Mouse (Mus musculus): Measurements from ENCODE around the gene Cd248. TPM values are rescaled to one million over a fixed set of nuclear protein-coding genes. Genes with fewer than 3 reads are reported as not detected.

Gene Cd248
- total RNA-seq, 1 experiment from 2014 or later: 0.74 TPM

DNA sequence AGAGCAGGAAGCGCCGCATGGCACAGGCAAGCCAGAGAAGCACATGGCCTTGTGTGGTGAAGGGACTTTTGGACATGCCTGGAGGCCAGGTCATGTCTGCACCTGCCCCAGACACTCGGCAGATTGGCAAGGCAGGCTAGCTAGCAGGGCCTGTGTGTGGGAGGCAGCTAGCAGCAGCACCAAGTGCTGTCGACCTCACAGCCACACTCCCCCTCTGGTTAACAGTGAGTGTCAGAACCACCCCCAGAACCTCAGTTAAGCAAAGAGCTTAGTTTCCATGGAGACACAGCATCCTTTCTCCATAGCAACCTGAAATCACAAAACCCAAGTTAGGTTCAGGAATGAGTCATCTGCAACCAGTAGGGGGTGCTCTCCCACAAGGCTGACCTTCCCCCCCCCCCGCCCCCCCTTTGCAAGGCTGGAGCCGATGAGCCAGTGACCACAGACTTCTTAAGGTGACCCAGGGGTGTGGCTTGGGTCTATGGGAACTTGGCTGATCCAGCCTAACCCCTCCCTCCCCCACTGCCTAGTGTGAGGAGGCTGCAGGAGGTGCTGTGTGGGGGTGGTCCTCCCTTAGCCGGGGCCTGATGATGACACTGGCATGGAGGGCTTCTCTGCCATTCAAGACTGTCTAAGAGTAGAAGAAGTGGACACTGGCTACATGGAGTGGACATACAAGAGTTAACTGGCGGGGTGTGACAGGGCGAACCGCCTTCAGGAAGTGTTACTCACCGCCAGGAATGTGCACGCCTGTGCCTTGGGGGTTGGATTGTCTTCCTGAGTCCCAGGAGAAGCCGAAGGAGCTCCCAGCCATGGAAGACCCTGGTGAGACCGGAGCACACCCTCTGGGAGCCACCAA is 17.6 kb upstream of the Cd248 start, which contains the start of gene Rin1:
Gene Rin1, plus strand, starts transcription at position 435 of the 859 bp plus-strand sequence.
- no peak for ATAC-seq (replicated peaks in 1 of 2; ENCODE audit: insufficient read depth in 1 of 2, low FRiP score in 2 of 2, low TSS enrichment in 1 of 2, low read depth in 1 of 2, poor library complexity in 2 of 2, severe bottlenecking in 2 of 2)

DNA sequence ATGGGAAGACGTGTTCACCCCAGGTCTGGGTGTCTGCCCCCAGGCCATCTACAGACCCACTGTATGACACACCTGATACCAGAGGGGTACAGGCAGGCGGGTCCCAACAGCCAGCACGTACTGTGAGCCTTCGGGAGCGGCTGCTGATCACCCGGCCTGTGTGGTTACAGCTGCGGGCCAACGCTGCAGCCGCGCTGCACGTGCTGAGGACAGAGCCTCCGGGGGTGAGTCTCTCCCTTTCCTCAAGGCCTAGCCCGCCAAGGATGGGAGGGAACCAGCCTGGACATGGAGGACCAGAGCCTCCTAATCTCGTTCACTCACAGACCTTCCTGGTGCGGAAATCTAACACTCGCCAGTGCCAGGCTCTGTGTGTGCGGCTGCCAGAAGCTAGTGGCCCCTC is 16.8 kb upstream of the Cd248 start:
- peak in 1 of 2 experiments; percentile 42; a peak in 2 of 4 replicates for ATAC-seq (replicated peaks in 1 of 2; ENCODE audit: insufficient read depth in 1 of 2, low FRiP score in 2 of 2, low TSS enrichment in 1 of 2, low read depth in 1 of 2, poor library complexity in 2 of 2, severe bottlenecking in 2 of 2)

DNA sequence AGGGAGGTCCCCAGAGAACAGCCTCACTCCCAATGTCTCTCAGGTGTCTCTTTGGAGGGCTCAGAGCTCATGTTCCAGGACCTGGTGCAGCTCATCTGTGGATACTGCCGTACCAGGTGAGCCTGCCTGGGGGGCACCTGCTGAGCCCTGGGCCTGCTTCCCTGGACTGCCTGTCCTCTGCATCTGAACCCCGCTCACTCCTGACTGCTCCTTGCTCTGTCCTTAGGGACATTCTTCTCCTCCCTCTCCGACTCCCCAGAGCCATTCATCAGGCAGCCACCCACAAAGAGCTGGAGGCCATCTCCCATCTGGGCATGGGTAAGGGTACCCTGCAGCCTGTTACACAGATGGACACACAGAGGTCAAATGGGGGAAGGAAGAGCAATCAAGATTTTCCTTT is 16.4 kb upstream of the Cd248 start:
- no peak for ATAC-seq (replicated peaks in 1 of 2; ENCODE audit: insufficient read depth in 1 of 2, low FRiP score in 2 of 2, low TSS enrichment in 1 of 2, low read depth in 1 of 2, poor library complexity in 2 of 2, severe bottlenecking in 2 of 2)

DNA sequence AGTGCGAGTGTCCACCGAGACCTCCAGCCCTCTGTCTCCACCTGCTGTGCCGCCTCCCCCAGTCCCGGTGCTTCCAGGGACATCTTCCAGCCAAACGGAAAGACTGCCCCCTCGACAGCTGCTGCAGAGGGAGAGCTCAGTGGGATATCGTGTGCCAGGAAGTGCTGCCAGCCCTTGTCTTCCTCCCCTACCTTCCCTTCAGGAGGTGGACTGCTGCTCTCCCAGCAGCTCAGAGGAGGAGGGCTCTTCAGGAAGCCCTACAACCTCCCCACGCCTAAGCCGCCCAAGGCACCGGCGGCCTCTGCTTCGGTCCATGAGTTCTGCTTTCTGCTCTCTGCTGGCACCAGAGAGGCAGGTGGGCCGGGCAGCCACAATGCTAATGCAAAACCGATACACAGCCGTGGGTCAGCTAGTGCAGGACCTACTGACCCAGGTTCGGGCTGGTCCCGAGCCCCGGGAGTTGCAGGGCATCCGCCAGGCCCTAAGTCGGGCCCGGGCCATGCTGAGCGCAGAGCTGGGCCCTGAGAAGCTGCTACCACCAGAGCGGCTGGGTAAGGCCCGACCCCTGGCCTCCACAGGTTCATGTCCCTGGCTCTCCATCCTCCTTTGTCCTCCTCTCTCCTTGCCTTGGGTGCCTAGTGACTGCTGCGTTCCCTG is 15.6 kb upstream of the Cd248 start:
- ATAC-seq (replicated peaks in 1 of 2; ENCODE audit: insufficient read depth in 1 of 2, low FRiP score in 2 of 2, low TSS enrichment in 1 of 2, low read depth in 1 of 2, poor library complexity in 2 of 2, severe bottlenecking in 2 of 2): 0 out of 4 replicates have a peak, but pooled peaks of 1 of the 2 experiments have one; percentile 22

DNA sequence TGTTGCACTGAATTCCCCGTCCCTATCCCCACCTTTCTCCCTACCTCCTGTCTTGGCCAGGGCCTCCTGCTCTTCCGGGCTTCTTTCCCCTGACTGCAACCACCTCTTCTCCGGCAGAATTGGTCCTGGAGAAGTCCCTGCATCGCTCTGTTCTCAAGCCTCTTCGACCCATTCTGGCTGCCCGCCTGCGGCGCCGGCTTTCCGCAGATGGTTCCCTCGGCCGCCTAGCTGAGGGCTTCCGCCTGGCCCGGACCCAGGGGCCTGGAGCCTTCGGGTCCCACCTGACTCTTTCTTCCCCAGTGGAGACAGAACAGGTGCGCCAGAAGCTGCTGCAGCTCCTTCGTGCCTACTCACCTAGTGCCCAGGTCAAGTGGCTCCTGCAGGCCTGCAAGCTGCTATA is 15.0 kb upstream of the Cd248 start:
- no peak for ATAC-seq (replicated peaks in 1 of 2; ENCODE audit: insufficient read depth in 1 of 2, low FRiP score in 2 of 2, low TSS enrichment in 1 of 2, low read depth in 1 of 2, poor library complexity in 2 of 2, severe bottlenecking in 2 of 2)

GRCm38 (mm10) chr19:5053909-5054308 is 14.0 kb upstream of the Cd248 start:
- ATAC-seq (replicated peaks in 1 of 2; ENCODE audit: insufficient read depth in 1 of 2, low FRiP score in 2 of 2, low TSS enrichment in 1 of 2, low read depth in 1 of 2, poor library complexity in 2 of 2, severe bottlenecking in 2 of 2): no peak; a peak in 1 of 4 replicates

DNA sequence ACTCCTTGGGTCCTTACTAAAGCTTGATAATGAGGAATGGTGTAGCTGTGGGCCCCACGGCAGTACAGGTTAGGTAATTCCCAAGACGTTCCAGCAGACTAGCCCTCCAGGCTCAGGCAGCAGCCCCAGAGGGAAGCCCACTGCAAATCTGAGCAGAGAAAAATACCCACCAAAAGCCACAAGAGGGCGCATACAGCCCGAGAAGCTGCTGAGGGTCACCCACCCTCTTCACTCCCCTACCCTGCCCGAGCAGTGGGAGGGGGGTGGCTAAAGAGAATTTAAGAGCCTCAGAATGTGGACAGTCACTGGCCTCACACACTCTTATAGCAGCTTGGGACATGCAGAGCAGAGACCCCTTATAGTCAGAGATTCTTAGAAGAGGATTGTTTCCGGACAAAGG is 11.6 kb upstream of the Cd248 start:
- peak; percentile 40 to 51; a peak in 2 of 4 replicates for ATAC-seq (replicated peaks in 1 of 2; ENCODE audit: insufficient read depth in 1 of 2, low FRiP score in 2 of 2, low TSS enrichment in 1 of 2, low read depth in 1 of 2, poor library complexity in 2 of 2, severe bottlenecking in 2 of 2)

DNA sequence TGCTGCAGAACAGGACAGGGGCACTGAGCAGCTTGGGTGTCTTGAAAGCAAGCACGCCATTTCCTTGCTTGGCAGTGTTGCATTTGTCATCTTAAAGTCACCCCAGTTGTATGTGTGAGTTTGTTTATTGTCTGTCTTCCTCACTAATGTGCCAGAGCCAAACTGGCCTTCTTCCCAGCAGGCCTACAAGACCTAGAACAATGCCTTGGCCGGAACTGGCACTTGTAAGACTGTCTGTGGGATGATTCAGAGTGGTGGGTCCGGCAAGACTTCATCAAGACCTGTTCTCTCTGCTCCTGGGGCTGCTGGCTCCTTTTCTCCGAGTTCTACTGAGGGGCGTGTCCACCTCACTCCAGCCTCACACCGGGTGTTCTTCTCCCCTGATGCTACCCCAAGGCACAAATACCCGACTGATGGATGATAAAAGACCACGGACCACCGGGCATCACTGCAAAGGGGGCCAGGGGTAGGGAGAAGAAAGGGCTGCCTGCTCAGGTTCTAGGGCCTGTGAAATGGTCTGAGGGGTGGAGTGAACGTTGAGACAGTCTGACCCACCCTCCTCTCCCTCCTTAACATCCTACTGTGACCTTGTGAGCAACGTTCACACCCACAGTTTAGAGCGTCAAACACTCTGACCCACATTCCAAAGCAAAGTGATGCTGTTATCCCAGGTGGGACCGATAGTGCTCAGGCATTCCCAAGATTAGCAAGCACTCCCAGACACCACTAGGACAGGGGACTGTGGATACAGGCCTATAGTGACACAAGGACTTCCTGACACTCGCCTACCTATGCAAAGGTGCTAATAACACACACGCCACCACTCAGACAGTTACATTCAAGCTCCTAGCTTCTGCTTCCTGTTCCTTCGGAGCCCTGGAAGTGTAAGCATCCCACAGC is 9.8 kb upstream of the Cd248 start:
- ATAC-seq (replicated peaks in 1 of 2; ENCODE audit: insufficient read depth in 1 of 2, low FRiP score in 2 of 2, low TSS enrichment in 1 of 2, low read depth in 1 of 2, poor library complexity in 2 of 2, severe bottlenecking in 2 of 2): no peak

DNA sequence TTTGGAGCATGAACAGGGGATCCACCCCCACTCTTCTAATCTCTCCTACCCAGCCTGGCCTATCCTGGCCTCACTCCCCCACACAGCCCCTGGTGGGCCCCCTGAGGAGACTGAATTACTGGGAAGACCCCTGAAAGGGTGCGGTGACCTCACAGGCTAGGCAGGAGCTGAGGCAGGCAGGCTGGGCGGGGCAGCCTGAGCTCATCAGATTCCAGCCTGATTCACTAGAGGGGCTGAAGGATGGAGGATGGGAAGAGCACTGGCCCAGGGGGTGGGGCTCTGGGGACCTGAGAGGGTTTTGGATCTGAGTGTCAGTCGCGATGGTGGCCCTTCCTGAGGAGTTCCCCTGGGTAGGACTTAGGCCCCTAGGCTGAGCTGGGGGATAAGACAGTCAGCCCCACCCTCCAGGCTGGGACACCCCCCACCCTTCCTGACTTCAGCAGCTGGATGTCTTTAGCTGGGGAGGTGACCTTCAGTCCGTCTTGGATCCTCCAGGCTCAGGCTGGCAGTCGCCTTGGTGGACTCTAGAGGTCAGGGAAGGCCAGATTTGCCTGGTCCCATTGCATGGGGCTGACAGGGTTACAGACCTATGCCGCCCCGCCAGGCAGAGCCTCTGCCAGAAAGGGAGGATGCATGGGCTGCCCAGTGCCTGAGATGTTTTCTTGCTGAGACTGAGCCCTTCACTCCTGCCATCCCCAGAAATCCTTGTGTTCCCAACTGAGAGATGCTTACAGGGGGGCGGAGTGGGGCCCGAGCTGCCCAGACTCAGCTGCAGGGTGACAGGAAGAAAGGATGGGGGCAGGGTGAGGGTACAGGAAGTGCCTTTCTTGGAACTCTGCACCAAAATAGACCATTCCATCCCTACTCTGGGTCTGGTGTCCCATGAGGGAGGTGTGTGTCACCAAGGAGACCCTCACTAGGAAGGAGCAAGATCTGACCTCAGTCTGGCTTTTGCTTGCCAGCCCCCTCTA is 8.8 kb upstream of the Cd248 start:
- ATAC-seq (replicated peaks in 1 of 2; ENCODE audit: insufficient read depth in 1 of 2, low FRiP score in 2 of 2, low TSS enrichment in 1 of 2, low read depth in 1 of 2, poor library complexity in 2 of 2, severe bottlenecking in 2 of 2): no peak

DNA sequence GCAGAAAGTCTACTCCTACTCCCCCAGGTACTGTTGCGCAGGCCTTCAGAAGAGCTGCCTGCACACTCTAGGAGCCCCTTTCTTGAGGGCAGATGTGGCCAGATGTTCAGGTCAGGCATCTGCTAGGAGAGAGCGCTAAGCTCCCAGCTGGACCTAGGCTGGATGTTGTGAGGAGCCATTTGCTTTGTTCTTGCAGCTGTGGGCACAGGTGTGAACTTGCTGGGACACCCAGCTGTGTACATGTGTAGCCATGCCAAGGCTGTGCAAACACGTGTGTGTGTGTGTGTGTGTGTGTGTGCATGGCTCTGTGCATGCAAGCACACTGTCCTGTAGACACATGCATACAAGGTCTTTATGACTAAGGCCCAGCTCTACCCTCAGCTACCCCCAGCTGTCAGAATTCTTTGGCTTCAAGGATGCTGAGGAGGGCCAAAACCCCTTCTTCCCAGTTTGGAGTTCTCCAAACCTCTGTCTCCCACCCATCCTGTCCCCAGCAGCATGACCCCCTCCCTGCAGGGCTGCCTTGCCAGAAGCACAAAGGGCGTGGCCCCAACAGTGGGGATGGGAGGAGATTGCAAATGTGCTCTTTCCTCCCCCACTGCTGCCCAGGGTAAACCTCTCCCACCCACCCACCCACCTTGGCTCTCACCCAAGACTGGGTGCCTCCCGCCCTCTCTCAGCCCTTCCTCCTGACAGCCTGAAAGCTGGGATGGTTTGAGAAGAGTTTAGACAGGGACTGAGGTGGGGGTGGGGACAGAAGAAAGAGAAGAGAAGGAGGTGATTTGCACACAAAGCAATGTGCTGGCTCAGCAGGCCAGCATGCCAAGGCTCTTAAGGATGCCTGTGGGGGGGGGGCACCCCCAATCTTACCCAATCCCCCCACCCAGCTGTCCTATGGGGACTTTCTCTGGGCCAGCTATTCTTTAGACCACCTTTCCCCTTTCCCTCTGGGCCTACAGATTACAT is 7.2 kb upstream of the Cd248 start:
- ATAC-seq (replicated peaks in 1 of 2; ENCODE audit: insufficient read depth in 1 of 2, low FRiP score in 2 of 2, low TSS enrichment in 1 of 2, low read depth in 1 of 2, poor library complexity in 2 of 2, severe bottlenecking in 2 of 2): no peak

- no peak for ATAC-seq (replicated peaks in 1 of 2; ENCODE audit: insufficient read depth in 1 of 2, low FRiP score in 2 of 2, low TSS enrichment in 1 of 2, low read depth in 1 of 2, poor library complexity in 2 of 2, severe bottlenecking in 2 of 2)
Measured at GRCm38 (mm10) chr19:5062041-5062440, 5.8 kb upstream of the Cd248 start.

DNA sequence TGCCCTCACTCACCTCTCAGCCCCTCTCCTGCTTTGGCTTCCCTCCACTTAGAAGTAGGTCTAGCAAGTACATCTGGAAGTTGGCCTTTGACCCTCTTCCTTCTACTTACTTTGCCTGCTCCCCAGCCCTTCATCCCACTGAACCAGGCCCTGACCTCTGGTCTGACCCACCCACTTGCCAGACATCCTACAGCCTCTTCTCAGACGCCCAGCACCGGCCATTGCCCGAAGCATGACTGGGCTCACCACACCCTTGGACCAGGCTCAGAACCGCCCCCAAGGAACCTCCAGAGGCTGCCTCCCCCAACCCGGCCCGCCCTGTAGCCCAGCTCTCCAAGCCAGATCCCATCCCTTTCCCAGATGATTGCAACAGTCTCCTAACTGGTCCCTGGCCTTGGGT is 5.4 kb upstream of the Cd248 start:
- ATAC-seq (replicated peaks in 1 of 2; ENCODE audit: insufficient read depth in 1 of 2, low FRiP score in 2 of 2, low TSS enrichment in 1 of 2, low read depth in 1 of 2, poor library complexity in 2 of 2, severe bottlenecking in 2 of 2): no peak

DNA sequence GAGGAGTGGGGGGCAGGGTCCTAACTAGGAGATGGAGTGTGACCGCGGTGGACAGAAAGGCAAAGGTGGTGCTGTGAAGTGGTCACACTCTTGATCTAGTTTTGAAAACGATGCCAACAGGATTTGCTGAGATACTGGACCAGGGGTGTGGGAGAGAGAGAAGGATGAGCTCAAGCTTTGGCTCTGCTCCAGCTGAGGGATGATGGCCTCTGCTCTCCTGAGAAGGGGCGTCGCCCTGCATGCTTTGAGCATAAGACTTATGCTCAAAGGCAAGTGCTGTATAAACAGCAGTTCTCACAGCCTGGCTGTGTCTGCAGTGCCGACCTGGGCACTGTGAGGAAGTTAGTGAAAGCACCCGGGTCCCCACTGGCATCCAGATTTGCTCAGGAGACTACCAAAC is 2.8 kb upstream of the Cd248 start:
- no peak for ATAC-seq (replicated peaks in 1 of 2; ENCODE audit: insufficient read depth in 1 of 2, low FRiP score in 2 of 2, low TSS enrichment in 1 of 2, low read depth in 1 of 2, poor library complexity in 2 of 2, severe bottlenecking in 2 of 2)

DNA sequence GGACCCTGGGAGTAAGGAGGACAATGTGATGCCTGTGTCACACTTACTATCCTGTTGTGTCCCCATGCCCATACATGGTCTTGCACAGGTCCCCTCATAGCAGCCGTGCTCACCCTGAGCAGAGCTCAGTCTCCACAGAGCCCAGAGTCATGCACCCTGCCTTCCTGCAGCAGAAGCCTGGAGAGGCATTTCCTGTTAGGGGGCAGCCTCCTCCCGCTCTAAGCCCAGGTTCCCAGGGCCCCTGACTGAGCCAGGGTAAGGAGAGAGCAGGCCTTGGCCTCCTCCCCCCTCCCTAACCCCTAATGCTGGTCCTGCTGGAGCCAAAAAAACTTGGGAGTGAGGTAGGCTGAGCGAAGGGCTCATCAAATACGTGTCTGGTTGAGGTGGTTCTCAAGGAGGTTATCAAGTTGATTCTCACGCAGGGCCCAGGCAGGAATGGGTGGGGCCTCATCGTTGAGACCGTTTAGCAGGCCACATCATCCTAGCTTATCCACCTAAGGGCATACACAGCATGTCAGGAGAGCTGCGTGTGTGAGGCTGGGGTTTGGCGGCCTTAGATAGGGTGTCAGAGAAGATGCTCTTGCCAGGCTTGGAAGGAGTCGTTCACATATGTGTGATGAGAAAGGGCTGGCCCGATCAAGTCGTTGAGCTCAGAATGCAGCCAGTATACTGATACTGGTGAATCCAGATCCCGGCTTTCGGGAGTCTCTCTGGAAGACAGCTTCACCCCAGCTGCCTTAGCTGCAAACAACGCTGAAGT is 658 bp upstream of the Cd248 start:
- ATAC-seq (replicated peaks in 1 of 2; ENCODE audit: insufficient read depth in 1 of 2, low FRiP score in 2 of 2, low TSS enrichment in 1 of 2, low read depth in 1 of 2, poor library complexity in 2 of 2, severe bottlenecking in 2 of 2): no peak

GRCm38 (mm10) chr19:5068570-5069234 is 824 bp downstream of the Cd248 start:
- no peak for ATAC-seq (replicated peaks in 1 of 2; ENCODE audit: insufficient read depth in 1 of 2, low FRiP score in 2 of 2, low TSS enrichment in 1 of 2, low read depth in 1 of 2, poor library complexity in 2 of 2, severe bottlenecking in 2 of 2)
